Mouse (Mus musculus) CH12.LX (cell line): Measurements from ENCODE around the gene Atg3. TPM values are rescaled to one million over a fixed set of nuclear protein-coding genes. Genes with fewer than 3 reads are reported as not detected.

Experiments
- DNase-seq: peaks from one replicate; pipeline ENCODE4 v3.0.0-alpha.2; 2013; ENCODE audit errors: extremely low read depth
- H3K27ac ChIP-seq: 2 replicates; pipeline ENCODE4 v1.5.1; 2012; ENCODE audit warnings: low read depth, mild to moderate bottlenecking, control low read depth, moderate library complexity; ENCODE audit not compliant: insufficient read depth
- H3K27me3 ChIP-seq: replicated peaks from 2 replicates; pipeline ENCODE3; 2012; ENCODE audit warnings: inconsistent platforms
- H3K36me3 ChIP-seq, 2 experiments: replicated peaks in 1 of 2; 2 replicates each; pipeline versions ENCODE3 to v1.6.1; 2012; ENCODE audit warnings: inconsistent platforms in 1 of 2, low read length in 1 of 2, mild to moderate bottlenecking in 1 of 2, mixed read lengths in 1 of 2, moderate library complexity in 1 of 2; ENCODE audit not compliant: control insufficient read depth in 1 of 2, insufficient read depth in 1 of 2
- H3K4me1 ChIP-seq, 2 experiments: 2 replicates each; pipeline ENCODE4 v1.6.1; 2012; ENCODE audit warnings: inconsistent platforms in 1 of 2, moderate library complexity in 1 of 2; ENCODE audit not compliant: insufficient read depth in 2 of 2, control insufficient read depth in 1 of 2
- H3K4me2 ChIP-seq: 2 replicates; pipeline ENCODE4 v1.6.1; 2012; ENCODE audit warnings: low read depth, mild to moderate bottlenecking, control low read depth; ENCODE audit not compliant: poor library complexity, insufficient read depth, severe bottlenecking
- H3K4me3 ChIP-seq, 3 experiments: fragments of 150-350 bp in 1 of 3; sonication (generic) in 1 of 3; replicated peaks in 1 of 3; 2 replicates each; pipeline versions ENCODE3 to v1.5.1; 2011 to 2012; ENCODE audit warnings: low read depth in 2 of 3, low read length in 2 of 3, mild to moderate bottlenecking in 2 of 3, moderate library complexity in 2 of 3, control low read depth in 1 of 3, improper control_type of control experiment in 1 of 3, inconsistent platforms in 1 of 3, mixed read lengths in 1 of 3; ENCODE audit not compliant: poor library complexity in 1 of 3
- H3K79me2 ChIP-seq: replicated peaks from 2 replicates; pipeline ENCODE4 v1.6.1; 2012; ENCODE audit warnings: mild to moderate bottlenecking, moderate library complexity; ENCODE audit not compliant: control insufficient read depth, poor library complexity, insufficient read depth, severe bottlenecking; ENCODE audit errors: extremely low read depth
- H3K9ac ChIP-seq: 2 replicates; pipeline ENCODE4 v1.6.1; 2012; ENCODE audit warnings: low read depth, mild to moderate bottlenecking, control low read depth, moderate library complexity; ENCODE audit not compliant: insufficient read depth
- H3K9me3 ChIP-seq: replicated peaks from 2 replicates; pipeline ENCODE3; 2012; ENCODE audit warnings: low read length, inconsistent platforms, mixed read lengths
- BHLHE40 ChIP-seq: IDR thresholded peaks from 2 replicates; pipeline ENCODE4 v1.6.1; 2011; ENCODE audit warnings: mild to moderate bottlenecking, low read depth, low read length, improper control_type of control experiment
- CHD2 ChIP-seq: IDR thresholded peaks from 2 replicates; pipeline ENCODE4 v1.6.1; 2011; ENCODE audit warnings: low read length, improper control_type of control experiment
- CTCF ChIP-seq, 2 experiments: IDR thresholded peaks in 1 of 2; conservative IDR thresholded peaks in 1 of 2; 2 replicates each; pipeline ENCODE4 v1.5.1; 2011 to 2012; ENCODE audit warnings: low read depth in 2 of 2, low read length in 2 of 2, improper control_type of control experiment in 1 of 2, inconsistent platforms in 1 of 2, mild to moderate bottlenecking in 1 of 2, moderate library complexity in 1 of 2
- EP300 ChIP-seq: IDR thresholded peaks from 2 replicates; pipeline ENCODE4 v1.6.1; 2011; ENCODE audit warnings: low read length, improper control_type of control experiment
- GABPA ChIP-seq: IDR thresholded peaks from 2 replicates; pipeline ENCODE4 v1.6.1; 2012; ENCODE audit warnings: low read depth, low read length, improper control_type of control experiment, inconsistent platforms; ENCODE audit not compliant: insufficient replicate concordance
- IRF4 ChIP-seq: IDR thresholded peaks from 2 replicates; pipeline ENCODE4 v1.6.1; 2014; ENCODE audit warnings: low read depth, mild to moderate bottlenecking, inconsistent platforms, low read length, improper control_type of control experiment
- JUN ChIP-seq: IDR thresholded peaks from 2 replicates; pipeline ENCODE4 v1.6.1; 2011; ENCODE audit warnings: low read depth, mild to moderate bottlenecking, low read length, improper control_type of control experiment, moderate library complexity; ENCODE audit not compliant: insufficient read depth
- JUND ChIP-seq: conservative IDR thresholded peaks from 2 replicates; pipeline ENCODE4 v1.6.1; 2011; ENCODE audit warnings: low read depth, low read length, improper control_type of control experiment
- MAX ChIP-seq: IDR thresholded peaks from 2 replicates; pipeline ENCODE4 v1.6.1; 2011; ENCODE audit warnings: low read length, improper control_type of control experiment
- MEF2A ChIP-seq: IDR thresholded peaks from 2 replicates; pipeline ENCODE4 v1.6.1; 2014; ENCODE audit warnings: low read depth, mild to moderate bottlenecking, inconsistent platforms, low read length, improper control_type of control experiment, borderline replicate concordance
- NELFE ChIP-seq: IDR thresholded peaks from 2 replicates; pipeline ENCODE4 v1.6.1; 2011; ENCODE audit warnings: low read depth, low read length, improper control_type of control experiment
- NRF1 ChIP-seq: IDR thresholded peaks from 2 replicates; pipeline ENCODE4 v1.6.1; 2014; ENCODE audit warnings: low read depth, mild to moderate bottlenecking, inconsistent platforms, low read length, improper control_type of control experiment, moderate library complexity
- POLR2A ChIP-seq: IDR thresholded peaks from 2 replicates; pipeline ENCODE4 v1.6.1; 2011; ENCODE audit warnings: low read depth, mild to moderate bottlenecking, improper control_type of control experiment, low read length
- POLR2AphosphoS2 ChIP-seq: IDR thresholded peaks from 2 replicates; pipeline ENCODE4 v1.6.1; 2011; ENCODE audit warnings: low read depth, low read length, improper control_type of control experiment
- RAD21 ChIP-seq: IDR thresholded peaks from 2 replicates; pipeline ENCODE4 v1.6.1; 2011; ENCODE audit warnings: low read depth, mild to moderate bottlenecking, low read length, improper control_type of control experiment, moderate library complexity
- SIN3A ChIP-seq: IDR thresholded peaks from 2 replicates; pipeline ENCODE4 v1.6.1; 2012; ENCODE audit warnings: low read length, improper control_type of control experiment, inconsistent platforms
- SMC3 ChIP-seq: IDR thresholded peaks from 2 replicates; pipeline ENCODE4 v1.6.1; 2011; ENCODE audit warnings: low read depth, low read length, improper control_type of control experiment
- USF1 ChIP-seq: IDR thresholded peaks from 2 replicates; pipeline ENCODE4 v1.6.1; 2014; ENCODE audit warnings: low read depth, mild to moderate bottlenecking, inconsistent platforms, low read length, improper control_type of control experiment
- USF2 ChIP-seq: conservative IDR thresholded peaks from 2 replicates; pipeline ENCODE4 v1.6.1; 2011; ENCODE audit warnings: low read depth, low read length, improper control_type of control experiment
- ZKSCAN1 ChIP-seq: IDR thresholded peaks from 2 replicates; pipeline ENCODE4 v1.6.1; 2012; ENCODE audit warnings: low read depth, inconsistent platforms, low read length, improper control_type of control experiment, borderline replicate concordance
- ZMIZ1 ChIP-seq: IDR thresholded peaks from 2 replicates; pipeline ENCODE4 v1.6.1; 2012; ENCODE audit warnings: low read depth, mild to moderate bottlenecking, inconsistent platforms, low read length, improper control_type of control experiment
- ZNF384 ChIP-seq: IDR thresholded peaks from 2 replicates; pipeline ENCODE4 v1.6.1; 2012; ENCODE audit warnings: low read depth, low read length, improper control_type of control experiment, inconsistent platforms
- dilution Hi-C: fragments of 300-500 bp; cut with MboI; formaldehyde crosslinking; loops from 2 replicates; pipeline ENCODE4 v1.14.3; 2020; ENCODE audit warnings: low sequenced_read_pairs; ENCODE audit not compliant: extremely low pct_unique_long_range_greater_than_20kb, extremely low pct_ligation_motif_present
- in situ Hi-C: fragments of 300-500 bp; cut with MboI; formaldehyde crosslinking; loops from 3 replicates; pipeline ENCODE4 v1.14.3; 2019; ENCODE audit warnings: low sequenced_read_pairs, low pct_ligation_motif_present, low pct_unique_long_range_greater_than_20kb, mixed read lengths
- polyA plus RNA-seq: library from polyadenylated mRNA; unstranded; fragments of >175 nt; gene quantifications from 2 replicates; pipeline ENCODE4 v1.2.1, GENCODE M21; 2012; ENCODE audit warnings: low read depth; ENCODE audit not compliant: insufficient read length
- total RNA-seq, 2 experiments: library from RNA; depleted of rRNA; stranded (reverse); fragments of 300-350 nt in 1 of 2; fragments of >200 nt in 1 of 2; gene quantifications; 2 replicates each; pipeline ENCODE4 v1.2.3; 2012 to 2014

Gene Atg3
- total and polyA plus RNA-seq, 3 experiments = 27.6 to 67.5 (median 43.0) TPM

- in situ Hi-C loops (no loop called here), dilution Hi-C loops (no loop called here)
- no peak for DNase-seq
- H3K79me2 ChIP-seq = no peaks in the 10 kb centered on the region
- no peak overlapping the region for H3K9ac ChIP-seq
- peaks cover 58 to 82% of the 10 kb centered on the region in 2 experiments for H3K36me3 ChIP-seq
- H3K9me3 ChIP-seq = no peaks in the 10 kb centered on the region
- no peaks in the 10 kb centered on the region for H3K27me3 ChIP-seq
- no peak for TF ChIP-seq ZKSCAN1
- no peak for TF ChIP-seq NRF1
- TF ChIP-seq CTCF (conservative IDR thresholded peaks at IDR 0.05 in 1 of 2, IDR thresholded peaks at IDR 0.05 in 1 of 2; ENCODE audit: low read depth in 2 of 2, low read length in 2 of 2) = no peak
- no peak for TF ChIP-seq POLR2A
- no peak for TF ChIP-seq ZNF384
- no peak overlapping the region for H3K4me2 ChIP-seq
- H3K27ac ChIP-seq = no peak overlapping the region
- H3K4me1 ChIP-seq = peaks cover 0 to 12% of the 10 kb centered on the region in 2 experiments; a peak in 2 of 4 replicates
- H3K4me3 ChIP-seq = no peak overlapping the region
Measured at GRCm38 (mm10) chr16:45148488-45149082, 10.0 kb upstream of the Atg3 start.

DNA sequence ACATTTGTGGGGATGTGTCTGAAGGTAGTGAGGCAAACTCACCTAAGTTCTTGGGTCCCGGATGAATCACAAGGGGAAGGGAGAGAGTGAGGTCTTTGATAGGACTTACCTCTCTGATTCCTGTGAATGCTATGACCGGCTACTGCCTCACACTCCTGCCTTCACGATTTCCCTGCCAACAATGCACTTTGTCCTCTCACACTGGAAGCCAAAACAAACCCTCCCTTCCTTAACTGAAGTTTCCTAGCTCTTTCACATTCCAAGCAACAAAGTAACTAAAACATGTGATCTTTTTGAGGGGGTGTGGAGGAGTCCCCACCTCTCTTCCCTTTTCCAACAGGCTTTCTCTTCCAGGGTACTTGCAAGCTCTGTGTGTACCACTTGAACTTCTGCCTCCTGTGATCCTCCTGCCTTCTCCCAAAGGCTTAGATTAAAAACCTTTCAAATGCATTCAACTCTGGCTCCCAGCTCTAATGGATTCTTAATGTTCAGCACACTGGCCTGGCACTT lies 3.8 kb upstream of the Atg3 start:
- Histone ChIP-seq H3K27ac (no peak overlapping the region), H3K36me3 (peaks cover 21 to 60% of the 10 kb centered on the region in 2 experiments), H3K9me3 (no peaks in the 10 kb centered on the region), H3K79me2 (peaks cover 6% of the 10 kb centered on the region), H3K27me3 (no peaks in the 10 kb centered on the region), H3K9ac (no peak overlapping the region), H3K4me3 (no peak overlapping the region), H3K4me2 (no peak overlapping the region), H3K4me1 (peaks cover 0 to 16% of the 10 kb centered on the region in 2 experiments; a peak in 2 of 4 replicates)
- dilution Hi-C loops (no loop called here), in situ Hi-C loops (no loop called here)
- no peak for TF ChIP-seq EP300
- TF ChIP-seq SMC3 = no peak
- TF ChIP-seq RAD21 = no peak
- TF ChIP-seq USF2 = no peak
- no peak for TF ChIP-seq POLR2AphosphoS2
- TF ChIP-seq NELFE = no peak
- TF ChIP-seq CTCF (conservative IDR thresholded peaks at IDR 0.05 in 1 of 2, IDR thresholded peaks at IDR 0.05 in 1 of 2; ENCODE audit: low read depth in 2 of 2, low read length in 2 of 2) = no peak
- no peak for TF ChIP-seq JUND
- no peak for TF ChIP-seq MAX
- TF ChIP-seq CHD2 = no peak
- TF ChIP-seq JUN = no peak
- no peak for TF ChIP-seq SIN3A
- TF ChIP-seq MEF2A = no peak
- no peak for TF ChIP-seq BHLHE40
- TF ChIP-seq IRF4 = no peak
- TF ChIP-seq ZNF384 = no peak
- no peak for TF ChIP-seq POLR2A
- TF ChIP-seq ZMIZ1 = no peak
- no peak for TF ChIP-seq GABPA
- no peak for TF ChIP-seq USF1
- DNase-seq = no peak
